Mouse (Mus musculus): ENCODE measurements around the gene Slc41a3.

Gene Slc41a3

DNA sequence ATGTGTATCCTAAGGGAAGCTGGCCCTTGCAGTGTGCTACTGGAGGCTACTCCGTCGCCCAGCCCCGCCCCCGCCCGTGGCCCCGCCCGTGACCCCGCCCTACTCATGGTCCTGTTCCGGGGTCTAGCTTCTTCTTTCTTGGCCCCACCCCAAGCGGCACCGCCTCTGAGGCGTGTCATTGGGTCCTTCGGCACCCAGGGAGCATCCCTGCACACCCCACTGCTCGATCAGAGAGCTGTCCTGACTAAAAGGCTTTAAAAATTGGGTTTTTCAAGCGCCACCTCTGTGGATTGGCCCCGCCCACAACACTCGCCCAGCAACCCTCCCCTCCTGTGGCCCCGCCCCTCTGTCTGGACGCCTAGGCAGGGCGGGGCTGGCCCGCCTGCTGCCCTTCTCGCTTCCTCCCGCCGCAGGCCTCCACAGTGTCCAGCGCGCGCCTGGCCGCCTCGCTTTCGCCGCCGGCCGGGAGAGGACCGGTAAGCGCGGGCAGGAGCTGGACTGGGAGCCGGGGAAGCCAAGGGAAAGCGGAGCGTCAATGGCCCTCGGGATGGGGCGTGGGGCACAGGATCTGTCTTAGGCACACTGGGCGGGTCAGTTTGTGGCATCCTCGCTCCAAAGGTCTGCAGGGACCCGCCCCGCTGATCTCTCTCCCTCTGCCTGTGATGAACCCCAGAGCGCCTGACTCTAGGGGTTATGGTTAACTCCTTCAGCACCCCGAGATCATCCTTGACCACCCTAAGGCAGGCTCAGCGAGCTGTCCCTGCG, at the start of gene Slc41a3:
TSS of gene Slc41a3 (plus strand) at position 193 of the 765 bp plus-strand sequence.
- DNase-seq (ENCODE audit: low spot score in 2 of 2) = peak; percentile 88 to 94

DNA sequence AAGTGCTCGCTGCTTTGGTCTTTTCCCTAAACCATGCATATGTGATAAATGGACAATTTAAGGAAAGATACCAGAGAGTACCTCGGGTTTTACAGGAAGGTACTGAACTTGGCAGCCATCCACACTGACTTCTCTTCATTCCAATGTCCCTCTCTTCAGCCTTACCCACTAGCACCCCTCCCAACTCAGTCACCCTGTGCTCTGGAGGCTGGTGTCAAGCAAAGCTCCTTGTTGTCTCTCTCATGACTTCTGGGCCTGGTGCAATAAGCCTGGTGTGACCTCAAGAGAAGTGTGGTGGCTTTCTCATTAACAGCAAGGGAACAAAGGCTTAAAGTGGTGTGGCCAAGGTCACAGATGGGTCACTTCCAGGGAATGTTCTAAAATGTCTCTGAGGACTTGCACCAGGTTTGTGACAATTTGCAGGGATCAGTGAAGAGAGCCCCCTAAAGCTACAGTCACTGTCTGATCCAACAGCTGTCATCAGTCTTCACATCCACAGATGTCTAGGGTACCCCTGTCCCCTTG, 47.9 kb upstream of the Slc41a3 start:
- no peak for DNase-seq (ENCODE audit: low spot score in 2 of 2)

DNA sequence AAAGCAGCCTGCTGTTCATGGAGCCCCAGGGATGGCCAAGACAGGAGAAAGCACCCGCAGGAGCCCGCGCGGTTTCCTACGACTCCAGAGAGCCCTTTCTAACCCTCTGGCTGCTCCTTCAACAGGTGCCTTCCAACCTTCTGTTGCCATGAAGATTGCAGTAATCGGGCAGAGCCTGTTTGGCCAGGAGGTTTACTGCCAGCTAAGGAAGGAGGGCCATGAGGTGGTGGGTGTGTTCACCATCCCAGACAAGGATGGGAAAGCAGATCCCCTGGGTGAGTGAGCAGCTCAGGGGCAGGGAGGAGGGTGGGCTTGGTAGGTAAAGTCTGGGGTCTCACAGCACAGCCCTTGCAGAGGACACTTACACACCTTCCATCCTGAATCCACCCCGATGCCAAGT, 47.4 kb upstream of the Slc41a3 start:
- DNase-seq (ENCODE audit: low spot score in 2 of 2) = no peak

DNA sequence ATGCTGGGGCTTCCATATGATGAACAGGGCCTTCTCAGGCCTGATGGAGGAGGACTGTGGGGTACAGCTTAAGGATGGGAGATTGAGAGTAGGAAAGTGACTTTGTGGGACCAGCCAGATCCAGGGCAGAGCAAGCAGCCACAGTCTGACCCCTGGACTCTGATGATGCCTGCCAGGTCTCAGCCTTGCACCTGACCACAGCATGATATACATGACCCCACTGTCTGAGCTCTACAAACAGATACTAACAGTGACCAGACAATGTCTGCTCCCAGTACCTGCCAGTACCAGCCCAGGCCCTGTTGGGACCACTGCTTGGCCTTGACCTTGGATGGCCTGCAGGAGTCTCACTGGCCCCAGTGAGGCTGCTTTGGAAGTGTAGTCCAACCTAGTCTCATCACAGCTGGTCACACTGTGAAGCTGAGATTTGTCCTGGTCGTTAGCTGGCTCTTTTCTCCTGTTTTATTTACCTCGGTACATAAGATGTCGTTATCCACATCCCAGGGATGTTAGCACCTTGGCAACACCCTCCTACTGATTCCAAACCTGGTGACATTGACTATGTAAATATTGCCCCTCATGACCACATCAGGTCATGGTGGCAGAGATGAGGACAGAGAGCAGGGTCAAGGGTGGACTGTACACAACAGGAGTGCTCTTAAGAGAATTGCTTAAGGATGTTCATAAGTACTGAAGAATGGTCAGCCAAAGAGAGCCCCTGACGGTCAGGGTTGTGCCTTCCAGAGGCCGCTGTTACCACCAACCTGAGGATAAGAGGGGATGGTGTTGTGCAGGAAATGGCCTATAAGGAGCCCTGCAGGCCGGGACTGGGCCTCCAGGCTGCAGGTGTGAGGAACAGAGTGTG, 46.5 kb upstream of the Slc41a3 start:
- DNase-seq (ENCODE audit: low spot score in 2 of 2) = no peak

DNA sequence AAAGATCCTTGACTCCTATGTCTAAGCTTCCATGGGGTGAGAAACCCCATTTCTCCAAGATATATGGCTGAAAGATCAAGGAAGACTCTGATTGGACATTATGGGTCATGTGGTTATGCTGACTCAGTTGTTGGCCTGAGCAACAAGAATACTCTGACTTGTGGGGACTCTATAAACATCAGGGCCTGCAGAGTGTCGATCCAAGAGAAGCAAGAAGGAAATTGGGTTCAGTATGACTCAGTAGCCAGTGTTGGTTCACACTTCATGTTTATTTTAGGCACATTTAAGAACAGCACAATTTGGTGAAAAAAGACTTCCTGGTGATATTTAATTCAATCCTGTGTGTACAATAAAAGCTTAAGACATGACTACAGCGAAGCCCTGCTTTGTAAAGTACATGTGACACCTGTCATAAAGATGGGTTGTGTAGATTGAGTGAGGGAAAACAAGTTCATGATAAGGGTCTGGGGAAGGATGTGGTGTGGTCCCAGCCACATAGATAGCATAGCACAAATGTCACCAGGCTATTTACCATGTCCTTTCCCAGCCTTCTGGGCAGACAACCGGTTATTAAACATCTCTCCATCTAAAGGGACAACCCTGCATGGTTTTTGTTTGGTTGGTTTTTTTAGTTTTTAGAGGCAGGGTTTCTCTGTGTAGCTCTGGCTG, 44.0 kb upstream of the Slc41a3 start:
- no peak for DNase-seq (ENCODE audit: low spot score in 2 of 2)

DNA sequence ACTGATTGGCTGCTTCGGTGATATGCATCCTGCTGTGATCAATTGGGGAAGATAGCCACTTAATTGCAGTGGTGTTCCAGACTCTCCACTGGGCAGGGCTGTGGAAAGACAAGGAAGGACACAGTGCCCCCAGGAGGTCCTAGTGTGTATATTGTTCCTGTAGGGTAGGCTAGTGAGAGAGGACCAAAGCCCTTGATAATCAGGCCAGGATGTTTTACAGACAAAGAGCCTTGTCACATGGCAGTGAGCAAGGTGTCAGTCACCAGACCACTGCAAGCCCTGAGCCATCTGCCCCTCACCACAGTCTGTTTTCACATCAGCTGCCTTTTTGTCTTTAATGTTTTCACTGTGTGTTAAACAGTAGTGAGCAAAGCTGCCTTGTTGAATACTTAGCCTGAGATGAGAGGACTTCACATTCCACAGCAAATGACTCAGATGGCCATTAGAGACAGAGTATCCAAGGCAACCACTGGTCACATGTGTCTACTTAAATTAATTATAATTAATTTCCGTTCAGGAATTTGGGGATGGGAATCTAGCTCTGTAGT, 43.2 kb upstream of the Slc41a3 start:
- no peak for DNase-seq (ENCODE audit: low spot score in 2 of 2)

DNA sequence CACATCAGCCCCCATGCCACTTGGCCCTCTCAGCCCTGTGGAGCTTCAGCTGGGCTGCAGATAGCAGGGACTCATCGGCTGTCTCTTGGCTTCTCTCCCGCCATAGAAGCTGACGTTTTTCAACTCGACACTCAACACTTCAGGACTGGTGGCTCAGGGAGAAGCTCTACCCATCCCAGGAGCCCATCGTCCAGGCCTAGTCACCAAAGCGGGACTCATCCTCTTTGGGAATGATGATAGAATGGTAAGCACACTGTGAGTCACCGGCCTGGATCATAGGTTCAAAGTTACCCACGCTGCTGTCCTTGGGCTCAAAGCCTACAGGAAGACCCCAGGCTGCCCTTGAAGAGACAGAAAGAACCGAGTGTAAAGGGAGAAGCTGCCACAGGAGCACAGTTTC, 40.3 kb upstream of the Slc41a3 start:
- DNase-seq (ENCODE audit: low spot score in 2 of 2) = no peak

DNA sequence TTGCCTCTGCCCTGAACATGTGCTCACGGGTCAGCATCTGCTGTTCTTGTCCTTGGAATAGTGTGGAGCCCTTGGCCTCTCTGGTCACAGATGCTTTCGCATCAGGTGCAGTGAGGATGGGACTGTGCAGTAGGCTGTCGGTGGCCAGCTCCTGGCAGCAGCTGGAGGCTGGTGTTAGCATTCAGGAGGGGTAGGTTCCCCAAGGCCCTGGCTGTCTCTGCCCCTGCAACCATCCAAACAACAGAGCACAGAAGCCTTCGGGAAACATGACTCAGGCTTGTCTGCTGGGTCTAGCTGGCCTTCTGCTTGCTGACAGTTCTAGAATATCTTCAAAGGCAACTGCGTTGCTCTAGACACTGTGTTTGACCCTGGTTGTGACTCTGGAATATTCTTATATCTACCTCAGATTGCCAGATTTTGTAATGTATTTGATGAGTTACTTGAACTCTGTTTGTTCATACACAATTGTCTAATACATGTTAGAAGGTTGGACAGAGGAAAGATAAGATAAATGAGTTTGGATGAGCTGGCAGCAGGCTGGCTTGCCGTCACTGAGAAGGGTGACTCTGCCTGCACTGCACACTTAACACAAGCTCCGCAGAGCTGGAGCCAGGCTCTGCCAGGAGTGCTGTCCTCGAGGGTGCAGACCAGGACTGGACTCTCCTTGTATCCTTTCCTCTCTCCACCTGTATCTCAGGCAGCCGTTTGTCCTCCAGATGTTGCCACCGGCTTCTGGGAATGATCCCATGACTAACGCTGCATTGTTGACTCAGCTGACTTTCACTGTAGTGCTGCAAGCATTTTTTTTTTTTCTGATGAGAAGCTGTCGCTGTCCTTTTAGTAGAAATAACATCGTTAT, 38.9 kb upstream of the Slc41a3 start:
- DNase-seq (ENCODE audit: low spot score in 2 of 2) = no peak

DNA sequence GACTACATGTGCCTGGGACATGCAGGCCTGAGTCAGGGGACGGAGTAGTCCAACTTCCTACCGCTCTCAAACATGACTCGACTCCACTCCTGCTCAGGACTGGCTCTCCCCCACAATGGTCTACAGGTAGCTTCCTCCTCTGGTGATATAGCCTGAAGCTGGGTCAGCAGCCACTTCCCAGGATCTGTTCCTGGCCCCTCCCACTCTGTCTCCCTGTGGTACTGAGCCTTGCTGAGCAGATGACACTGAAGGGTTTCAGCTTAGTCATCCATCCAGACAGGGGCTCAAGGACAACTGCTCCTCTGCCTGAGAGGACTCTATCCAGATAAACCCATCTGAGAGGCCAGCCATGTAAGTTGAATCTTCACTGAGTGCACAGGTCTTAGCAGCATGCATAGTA, 37.0 kb upstream of the Slc41a3 start:
- no peak for DNase-seq (ENCODE audit: low spot score in 2 of 2)

DNA sequence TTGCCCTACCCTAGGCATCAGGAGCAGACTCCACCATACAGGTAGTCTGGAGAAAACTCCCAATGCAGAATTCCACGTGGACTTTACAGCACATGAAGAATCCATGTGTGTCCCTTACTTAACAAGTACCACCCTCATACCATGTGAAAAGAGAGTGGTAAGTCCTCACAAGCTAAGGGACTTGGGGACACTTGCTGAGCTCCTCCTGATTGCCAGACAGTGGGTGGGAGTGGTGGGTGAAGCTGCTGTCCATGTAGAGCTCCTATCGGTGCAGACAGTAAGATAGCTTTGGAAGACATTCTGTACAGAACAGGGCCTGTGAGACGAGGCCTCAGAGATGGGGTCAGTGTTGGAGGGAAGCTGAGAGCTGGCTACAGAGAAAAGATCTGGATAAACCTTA, 36.6 kb upstream of the Slc41a3 start:
- no peak for DNase-seq (ENCODE audit: low spot score in 2 of 2)

DNA sequence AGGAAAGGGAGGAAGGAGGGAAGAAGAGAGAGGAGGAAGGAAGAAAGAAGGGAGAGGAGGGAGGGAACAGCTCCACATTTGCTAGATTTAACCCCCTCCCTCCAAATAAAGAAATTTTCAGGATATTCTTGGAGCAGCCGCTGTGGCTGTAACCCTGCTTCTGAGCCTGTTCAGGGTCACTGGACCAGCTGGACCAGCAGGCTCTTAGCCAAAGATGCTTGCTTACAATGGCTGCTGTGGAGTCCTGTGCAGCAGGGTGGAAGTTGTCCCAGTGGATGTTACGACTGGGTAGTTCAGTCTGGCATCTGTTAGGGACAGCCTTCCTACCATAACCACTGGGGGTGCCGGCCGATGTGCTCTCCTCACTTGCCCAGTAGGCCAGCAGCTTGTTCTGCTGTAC, 35.8 kb upstream of the Slc41a3 start:
- DNase-seq (ENCODE audit: low spot score in 2 of 2) = no peak

DNA sequence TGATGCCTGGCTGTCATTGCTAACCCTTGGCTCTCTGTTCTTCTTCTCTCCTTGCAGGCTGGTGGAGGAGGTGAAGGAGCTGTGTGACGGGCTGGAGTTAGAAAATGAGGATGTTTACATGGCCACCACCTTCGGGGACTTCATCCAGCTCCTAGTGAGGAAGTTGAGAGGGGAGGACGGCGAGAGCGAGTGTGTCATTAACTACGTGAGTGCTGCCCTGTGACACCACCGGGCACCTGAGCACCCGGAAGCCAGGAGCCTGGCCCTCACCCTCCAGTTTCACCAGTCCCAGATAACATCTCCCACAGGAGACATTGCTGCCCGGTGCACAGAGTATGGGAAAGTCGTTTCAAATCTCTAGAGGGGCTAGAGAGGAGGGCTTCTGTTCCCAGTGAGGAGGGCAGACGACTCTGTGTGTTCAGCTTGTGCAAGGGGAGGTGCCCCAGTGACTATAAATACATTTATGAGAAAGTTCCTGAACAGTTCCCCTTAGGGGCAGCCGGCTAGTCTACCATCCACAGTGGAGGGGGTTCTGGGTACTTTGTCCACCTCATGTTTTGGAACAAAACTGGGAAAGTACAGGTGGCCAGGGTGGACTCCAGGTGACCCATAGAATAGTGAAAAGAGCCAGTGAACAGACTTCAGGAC, 34.7 kb upstream of the Slc41a3 start:
- DNase-seq (ENCODE audit: low spot score in 2 of 2) = no peak

DNA sequence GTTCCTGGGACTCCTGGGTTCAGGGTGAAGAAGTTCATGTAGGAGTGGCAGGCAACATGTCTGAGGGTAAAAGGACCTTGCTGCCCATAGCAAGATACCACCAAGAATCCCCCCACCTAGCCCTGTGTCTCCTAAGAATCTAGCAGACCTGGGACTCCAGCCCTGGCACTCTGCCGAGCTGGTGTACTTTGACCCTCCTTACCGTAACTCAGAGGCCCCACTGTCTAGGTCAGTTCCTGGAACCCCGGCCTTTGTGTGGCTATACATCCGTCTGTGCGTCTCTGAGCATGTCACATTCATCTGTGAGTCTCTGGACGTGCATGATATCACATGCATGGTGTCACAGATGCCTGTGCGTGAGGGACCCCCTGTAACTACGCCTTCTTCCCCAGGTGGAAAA, 34.1 kb upstream of the Slc41a3 start:
- no peak for DNase-seq (ENCODE audit: low spot score in 2 of 2)

DNA sequence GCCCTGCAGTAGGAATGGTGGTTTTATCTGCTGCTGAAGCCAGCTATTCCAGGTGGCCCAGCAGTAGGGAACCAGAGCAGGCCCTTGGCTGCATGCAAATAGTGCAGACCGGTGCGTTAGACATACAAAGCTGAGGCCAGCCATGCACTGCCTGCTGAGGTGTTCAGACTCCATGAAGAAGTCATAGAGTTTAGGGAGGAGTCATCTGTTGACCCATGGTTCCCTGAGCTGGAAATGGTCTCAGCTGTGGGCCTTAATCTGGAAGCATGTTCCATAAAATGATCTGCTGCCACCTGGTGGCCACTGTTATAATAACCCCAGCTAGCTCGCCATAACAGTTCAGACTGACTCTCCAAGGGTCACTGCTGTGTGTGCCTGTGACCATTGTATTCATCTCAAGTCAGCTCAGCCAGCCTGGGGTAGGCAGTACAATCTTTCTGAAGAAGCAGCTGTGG, 29.2 kb upstream of the Slc41a3 start:
- peak; percentile 57 to 78 for DNase-seq (ENCODE audit: low spot score in 2 of 2)

DNA sequence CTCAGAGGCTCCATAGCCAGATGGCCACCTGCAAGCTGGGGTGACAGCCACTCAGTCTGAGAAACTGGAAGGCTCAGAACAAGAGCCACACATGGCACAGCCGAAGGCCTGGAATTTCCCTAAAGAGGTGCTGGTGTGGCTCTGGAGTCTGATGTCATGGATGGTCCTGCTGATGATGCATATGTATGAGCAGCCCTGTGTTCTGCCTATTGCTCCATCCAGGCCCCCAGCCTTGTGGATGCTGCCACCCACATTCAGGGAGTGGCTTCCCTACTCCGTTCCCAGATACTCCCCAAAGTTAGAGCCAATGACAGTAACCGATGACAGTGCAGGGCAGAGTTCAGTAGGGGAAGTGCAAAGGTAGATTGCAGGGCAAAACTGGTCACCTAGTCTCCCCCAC, 26.4 kb upstream of the Slc41a3 start:
- DNase-seq (ENCODE audit: low spot score in 2 of 2) = no peak

DNA sequence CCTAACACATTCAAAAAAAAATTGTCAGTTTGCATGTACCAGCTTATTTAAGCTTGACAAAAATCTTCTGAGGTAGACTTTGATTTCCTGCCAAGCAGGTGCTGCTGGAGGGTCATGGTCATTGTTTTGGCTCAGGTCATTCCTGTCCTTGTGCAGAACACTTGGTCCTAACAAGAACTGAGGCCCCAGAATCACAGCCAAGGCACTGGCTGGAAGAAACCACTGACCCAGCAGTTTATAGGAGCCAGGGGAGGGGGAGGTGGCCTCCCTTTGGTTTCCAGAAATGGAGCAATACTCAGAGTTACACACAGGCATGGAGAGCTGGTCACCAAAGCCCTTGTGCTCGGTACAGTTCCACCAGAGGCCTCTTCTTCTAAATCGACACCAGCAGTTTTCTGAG, 22.2 kb upstream of the Slc41a3 start:
- no peak for DNase-seq (ENCODE audit: low spot score in 2 of 2)

DNA sequence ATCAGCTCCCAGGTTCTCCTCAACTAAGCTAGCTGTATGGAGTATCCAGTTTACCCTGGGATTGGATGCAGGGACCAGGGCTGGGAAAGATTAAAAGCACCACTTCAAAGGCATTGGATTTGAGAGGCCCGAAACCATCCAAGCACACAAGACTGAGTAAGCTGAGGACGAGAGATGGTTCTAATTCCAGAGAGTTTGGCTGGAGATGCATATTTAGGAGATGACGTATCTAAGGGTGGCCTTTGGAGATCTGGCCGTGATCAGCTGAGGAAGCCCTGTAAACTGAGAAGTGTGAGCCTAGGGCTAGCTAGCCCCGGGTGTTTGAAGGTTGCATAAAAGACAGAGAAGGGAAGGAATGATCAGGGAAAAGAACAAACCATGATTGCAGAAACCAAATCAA, 16.4 kb upstream of the Slc41a3 start:
- DNase-seq (ENCODE audit: low spot score in 2 of 2) = no peak

DNA sequence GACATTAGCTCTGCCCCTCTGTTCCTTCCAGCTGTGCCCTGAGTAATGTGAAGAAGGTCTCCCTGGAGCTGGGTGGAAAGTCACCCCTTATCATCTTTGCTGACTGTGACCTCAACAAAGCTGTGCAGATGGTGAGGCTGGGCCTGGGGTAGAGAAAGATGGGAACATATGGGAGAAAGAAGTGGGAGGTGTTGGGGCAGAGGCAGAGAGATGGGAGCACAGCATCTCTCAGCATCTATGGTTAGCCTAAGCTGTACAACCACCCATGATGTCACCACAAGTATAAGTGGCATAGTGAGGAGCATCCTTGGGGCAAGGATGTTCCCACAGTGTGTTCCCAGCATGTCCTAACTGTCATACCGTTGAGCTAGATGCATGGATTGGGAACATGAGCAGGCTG, 13.8 kb upstream of the Slc41a3 start:
- no peak for DNase-seq (ENCODE audit: low spot score in 2 of 2)

DNA sequence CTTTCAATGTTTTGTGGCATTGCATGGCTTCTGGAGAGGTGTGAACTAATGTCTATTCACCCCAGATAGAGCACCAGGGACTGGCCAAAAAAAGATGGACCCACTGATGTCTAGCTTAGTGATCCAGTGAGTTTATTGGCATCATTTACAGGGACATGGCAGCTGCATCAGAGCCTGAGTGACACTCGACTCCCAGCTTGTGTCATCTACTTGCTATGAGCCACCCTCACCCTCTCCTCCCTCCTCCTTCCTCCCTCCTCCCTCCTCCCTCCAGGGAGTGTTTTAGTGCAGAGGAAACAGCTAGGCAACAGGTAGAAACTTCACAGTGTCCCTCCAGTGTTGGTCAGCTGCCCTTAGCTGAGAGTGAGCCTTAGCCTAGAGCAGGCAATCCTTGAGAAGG, 9.6 kb upstream of the Slc41a3 start:
- no peak for DNase-seq (ENCODE audit: low spot score in 2 of 2)

DNA sequence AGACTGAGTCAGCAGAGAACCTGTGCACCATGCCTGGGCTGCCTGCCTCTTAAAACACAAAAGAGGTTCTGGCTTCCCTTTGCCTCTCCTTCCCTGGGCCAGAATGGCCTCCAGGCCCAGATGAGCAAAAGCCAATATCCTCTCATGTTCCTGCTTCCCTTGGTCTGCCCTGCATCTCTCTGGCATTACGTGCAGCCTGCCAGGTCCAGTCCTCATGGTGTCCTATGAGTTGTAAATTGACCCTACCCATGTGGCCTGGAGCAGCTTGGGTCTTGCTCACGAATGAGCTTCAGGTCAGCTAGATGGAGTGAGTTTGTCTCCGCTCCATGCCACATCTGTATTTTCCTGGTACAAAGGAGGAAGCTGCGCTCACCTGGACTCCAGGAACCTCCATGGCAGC, 7.5 kb upstream of the Slc41a3 start:
- DNase-seq (ENCODE audit: low spot score in 2 of 2) = no peak

DNA sequence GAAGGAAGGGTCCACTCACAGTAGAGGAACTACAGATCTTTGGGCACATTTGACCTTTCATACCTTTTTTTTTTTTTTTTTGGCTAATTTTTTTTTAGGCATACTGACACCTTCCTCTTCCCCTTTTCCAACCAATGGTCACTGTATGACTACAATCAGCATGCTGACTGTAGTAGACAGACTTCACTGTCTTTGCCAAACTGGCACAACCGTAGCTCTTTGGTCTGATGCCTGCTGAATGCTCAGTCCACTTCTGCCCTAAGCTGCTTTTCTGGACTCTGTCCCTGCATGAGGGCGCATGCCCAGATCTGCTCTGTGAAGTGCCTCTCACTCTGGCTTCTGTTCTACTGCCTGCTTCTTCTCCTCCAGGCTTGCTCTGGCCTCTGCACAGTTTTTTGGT, 6.9 kb upstream of the Slc41a3 start:
- DNase-seq (ENCODE audit: low spot score in 2 of 2) = no peak
